Mouse (Mus musculus) limb, embryonic 14.5 days (tissue): ENCODE results near the gene Acaca. TPM values are rescaled to one million over a fixed set of nuclear protein-coding genes. Genes with fewer than 3 reads are reported as not detected.

Experiments used
- ATAC-seq: fragments of 200-750 bp; cut with Nextera tagmentation; 2 replicates; pipeline ENCODE4 v1.8.0; 2017; ENCODE audit warnings: low read depth, moderate number of reproducible peaks, moderate TSS enrichment; ENCODE audit not compliant: low FRiP score
- DNase-seq: peaks from one replicate; pipeline ENCODE4 v3.0.0-alpha.2; 2015; ENCODE audit warnings: low spot score
- H3K27ac ChIP-seq: fragments of 300-500 bp; sonication (generic); replicated peaks from 2 replicates; pipeline ENCODE4 v1.5.1; 2014; ENCODE audit warnings: low read depth, mild to moderate bottlenecking, low read length, moderate library complexity, mixed read lengths
- H3K27me3 ChIP-seq: fragments of 300-500 bp; sonication (generic); 2 replicates; pipeline ENCODE4 v1.6.1; 2014; ENCODE audit warnings: low read length, mixed read lengths; ENCODE audit not compliant: control insufficient read depth, insufficient read depth
- H3K36me3 ChIP-seq: fragments of 300-500 bp; sonication (generic); 2 replicates; pipeline ENCODE4 v1.6.1; 2014; ENCODE audit warnings: mild to moderate bottlenecking, low read length, moderate library complexity, mixed read lengths; ENCODE audit not compliant: control insufficient read depth, insufficient read depth
- H3K4me1 ChIP-seq: fragments of 300-500 bp; sonication (generic); 2 replicates; pipeline ENCODE4 v1.6.1; 2014; ENCODE audit warnings: antibody characterized with exemption, low read length, mixed read lengths; ENCODE audit not compliant: control insufficient read depth, insufficient read depth
- H3K4me2 ChIP-seq: fragments of 300-500 bp; sonication (generic); replicated peaks from 2 replicates; pipeline ENCODE4 v1.6.1; 2014; ENCODE audit warnings: low read depth, mild to moderate bottlenecking, low read length, moderate library complexity; ENCODE audit not compliant: severe bottlenecking
- H3K4me3 ChIP-seq: fragments of 300-500 bp; sonication (generic); replicated peaks from 2 replicates; pipeline ENCODE4 v1.5.1; 2014; ENCODE audit warnings: low read length
- H3K9ac ChIP-seq: fragments of 300-500 bp; sonication (generic); 2 replicates; pipeline ENCODE4 v1.6.1; 2014; ENCODE audit warnings: mild to moderate bottlenecking, low read depth, low read length, moderate library complexity; ENCODE audit not compliant: severe bottlenecking
- H3K9me3 ChIP-seq: fragments of 300-500 bp; sonication (generic); 2 replicates; pipeline ENCODE4 v1.6.1; 2016; ENCODE audit warnings: low read length; ENCODE audit not compliant: control insufficient read depth
- POLR2A ChIP-seq: fragments of 200-500 bp; IDR thresholded peaks from 2 replicates; pipeline ENCODE4 v1.8.0; 2012; ENCODE audit warnings: inconsistent platforms, mild to moderate bottlenecking, moderate library complexity, borderline replicate concordance; ENCODE audit not compliant: insufficient read depth, insufficient read length; ENCODE audit errors: extremely low read depth
- WGBS: fragments of 180-500 bp; shearing (Covaris S2); extraction: QIAGEN DNeasy Blood & Tissue Kit; methylation state at CpG from one replicate; pipeline ENCODE4 v1.1.7; 2014; 5-methylcytosine and 5-hydroxymethylcytosine counted together
- polyA plus RNA-seq, 2 experiments: library from polyadenylated mRNA; depleted of rRNA in 1 of 2; stranded (reverse) in 1 of 2; unstranded in 1 of 2; fragments of >200 nt; fragmentation: Nextera tagmentation in 1 of 2; extraction: Ambion mirVana in 1 of 2; gene quantifications; 2 replicates each; pipeline versions ENCODE4 v1.2.1 to v1.2.3; 2012 to 2014

Acaca gene
- polyA plus RNA-seq, 2 experiments = 18.2 to 20.3 TPM

GRCm38 (mm10) chr11:84179954-84180598 lies 50.6 kb downstream of the Acaca start:
- peak overlapping the region; percentile 76 for H3K9ac ChIP-seq
- DNase-seq (peak; percentile 69), ATAC-seq (peak; percentile 50)
- no peaks in the 10 kb centered on the region for H3K9me3 ChIP-seq
- peaks cover 9% of the 10 kb centered on the region for H3K4me1 ChIP-seq
- peak overlapping the region; percentile 69 for H3K4me3 ChIP-seq
- H3K27ac ChIP-seq = peak overlapping the region; percentile 78
- WGBS = 0% methylated on average over 34 of the region's 44 CpGs
- no peaks in the 10 kb centered on the region for H3K36me3 ChIP-seq
- peak overlapping the region; percentile 54 for H3K4me2 ChIP-seq
- no peak for TF ChIP-seq POLR2A
- no peaks in the 10 kb centered on the region for H3K27me3 ChIP-seq

GRCm38 (mm10) chr11:84181286-84181685 lies 51.8 kb downstream of the Acaca start:
- Histone ChIP-seq H3K27ac (no peak overlapping the region), H3K4me1 (peaks cover 9% of the 10 kb centered on the region), H3K4me2 (peak overlapping the region; percentile 54), H3K9ac (0 out of 2 replicates have a peak overlapping the region, but pooled peaks have one; percentile 76), H3K27me3 (no peaks in the 10 kb centered on the region), H3K9me3 (no peaks in the 10 kb centered on the region), H3K4me3 (peak overlapping the region; percentile 69), H3K36me3 (no peaks in the 10 kb centered on the region)
- no peak for DNase-seq
- no peak for ATAC-seq
- no peak for TF ChIP-seq POLR2A
- 71% methylated on average over 2 of the region's 2 CpGs for WGBS

- H3K4me3 ChIP-seq = no peak overlapping the region
- 89% methylated on average over 3 of the region's 3 CpGs for WGBS
- ATAC-seq = no peak
Observed at GRCm38 (mm10) chr11:84188530-84188929, 59.1 kb downstream of the Acaca start.

DNA sequence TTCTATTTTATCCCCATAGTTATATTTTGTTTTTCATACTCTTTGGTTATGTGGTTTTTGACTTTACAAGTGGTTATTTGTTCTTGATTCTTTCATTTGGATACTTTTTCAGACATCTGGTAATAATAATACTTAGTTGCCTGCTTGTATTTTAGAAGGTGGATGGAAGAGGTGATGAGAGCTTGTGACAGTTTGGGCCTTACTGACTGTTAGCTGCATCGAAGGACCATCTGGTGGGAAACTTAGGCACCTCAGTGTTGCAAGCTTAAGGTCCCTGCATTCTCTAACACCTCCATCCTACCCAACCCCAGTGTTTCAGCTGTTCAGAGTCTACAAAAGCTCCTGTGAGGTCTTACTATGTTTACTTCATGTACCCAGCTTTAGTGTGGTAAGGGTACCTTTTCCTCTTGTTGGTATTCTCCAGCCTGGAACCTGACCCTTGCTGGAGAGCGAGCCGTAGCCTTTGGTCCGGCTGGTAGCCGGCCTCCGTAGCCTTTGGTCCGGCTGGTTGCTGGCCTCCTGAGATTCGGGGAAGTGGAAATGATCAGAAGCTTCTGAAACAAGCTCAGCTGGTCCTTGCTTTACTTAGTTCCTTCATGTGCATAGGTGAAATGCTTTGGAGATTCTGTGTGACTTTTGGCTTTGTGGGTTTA lies 61.2 kb downstream of the Acaca start:
- Histone ChIP-seq H3K36me3 (peaks cover 3% of the 10 kb centered on the region; the same call in 1 of the 2 replicates), H3K9ac (no peak overlapping the region), H3K4me2 (no peak overlapping the region), H3K27me3 (no peaks in the 10 kb centered on the region), H3K27ac (no peak overlapping the region), H3K4me3 (no peak overlapping the region), H3K4me1 (no peaks in the 10 kb centered on the region), H3K9me3 (no peaks in the 10 kb centered on the region)
- WGBS = 72% methylated on average over 8 of the region's 8 CpGs
- no peak for TF ChIP-seq POLR2A
- DNase-seq (no peak), ATAC-seq (no peak)

More at GRCm38 (mm10) chr11:84188530-84188929, 59.1 kb downstream of the Acaca start:
- no peak for TF ChIP-seq POLR2A
- H3K9me3 ChIP-seq = no peaks in the 10 kb centered on the region
- no peaks in the 10 kb centered on the region for H3K4me1 ChIP-seq
- H3K36me3 ChIP-seq = no peaks in the 10 kb centered on the region
- DNase-seq = no peak
- H3K9ac ChIP-seq = no peak overlapping the region
- no peak overlapping the region for H3K27ac ChIP-seq
- no peaks in the 10 kb centered on the region for H3K27me3 ChIP-seq
- H3K4me2 ChIP-seq = no peak overlapping the region

GRCm38 (mm10) chr11:84193249-84193648 lies 63.8 kb downstream of the Acaca start:
- DNase-seq = no peak
- no peak overlapping the region for H3K4me3 ChIP-seq
- no peaks in the 10 kb centered on the region for H3K4me1 ChIP-seq
- TF ChIP-seq POLR2A = no peak
- ATAC-seq = no peak
- H3K4me2 ChIP-seq = no peak overlapping the region
- no peaks in the 10 kb centered on the region for H3K27me3 ChIP-seq
- WGBS = 73% methylated on average over 10 of the region's 10 CpGs
- H3K27ac ChIP-seq = no peak overlapping the region
- no peaks in the 10 kb centered on the region for H3K9me3 ChIP-seq
- no peak overlapping the region for H3K9ac ChIP-seq
- peaks cover 13% of the 10 kb centered on the region; the same call in 1 of the 2 replicates for H3K36me3 ChIP-seq
